ENCODE assay signal across 23 mouse cellular contexts in genomic region chr17:9538371-9538770, GRCm38 (mm10).
"Had no signal": no experiment of that assay in that cellular context is flagged by ENCODE, and none has a peak within 500 bp of the region (broad histone marks: within the 10 kb centered on the region; RNA-seq: fewer than 3 reads in every experiment).

No protein-coding gene starts in this region.

- ATAC-seq: hindbrain, postnatal 0 days; intestine, embryonic 16.5 days had no signal

- H3K4me2 ChIP-seq: heart, embryonic 11.5 days; heart, embryonic 13.5 days; heart, embryonic 15.5 days; hindbrain, embryonic 15.5 days; limb, embryonic 12.5 days had no signal

- H3K9ac ChIP-seq: heart, embryonic 13.5 days; heart, embryonic 15.5 days; hindbrain, embryonic 15.5 days; limb, embryonic 12.5 days had no signal

- H3K4me1 ChIP-seq: heart, embryonic 13.5 days; heart, embryonic 15.5 days; limb, embryonic 10.5 days; limb, embryonic 12.5 days had no signal

- H3K27ac ChIP-seq: gastrocnemius, adult 2 months; heart, adult 2 months; heart, embryonic 13.5 days; heart, embryonic 15.5 days; hindbrain, embryonic 15.5 days; hindbrain, postnatal 0 days; layer of hippocampus, adult 2 months; left cerebral cortex, adult 2 months; limb, embryonic 10.5 days; limb, embryonic 12.5 days had no signal

- H3K4me3 ChIP-seq: gastrocnemius, adult 2 months; heart, adult 2 months; heart, embryonic 13.5 days; heart, embryonic 15.5 days; hindbrain, embryonic 15.5 days; layer of hippocampus, adult 2 months; left cerebral cortex, adult 2 months; limb, embryonic 10.5 days; limb, embryonic 12.5 days had no signal

- H3K27me3 ChIP-seq: heart, embryonic 13.5 days; heart, embryonic 15.5 days; hindbrain, embryonic 15.5 days; limb, embryonic 12.5 days had no signal

- DNase-seq: gastrocnemius, adult 2 months; gastrocnemius, postnatal 10 days; gastrocnemius, postnatal 25 days; heart, adult 11 months; heart, adult 2 months; heart, postnatal 14 days; heart, postnatal 36 days; kidney, adult 18-20 months; kidney, adult 8-10 months; kidney, postnatal 10 days; kidney, postnatal 25 days; kidney, postnatal 4 days; liver had no signal

- H3K9me3 ChIP-seq: heart, embryonic 15.5 days; hindbrain, embryonic 15.5 days; limb, embryonic 10.5 days had no signal

- H3K36me3 ChIP-seq: heart, embryonic 13.5 days; heart, embryonic 15.5 days; hindbrain, embryonic 15.5 days; limb, embryonic 10.5 days; limb, embryonic 12.5 days had no signal
